Mouse (Mus musculus) midbrain, embryonic 15.5 days (tissue): ENCODE data around the gene Med31. TPM values are rescaled to one million over a fixed set of nuclear protein-coding genes. Genes with fewer than 3 reads are reported as not detected.

Experiments
- polyA plus RNA-seq: library from polyadenylated mRNA; unstranded; fragments of >200 nt; fragmentation: Nextera tagmentation; extraction: Ambion mirVana; gene quantifications from 2 replicates; pipeline ENCODE4 v1.2.1, GENCODE M21; 2015

Gene Med31
- polyA plus RNA-seq, 1 experiment from 2014 or later: 53.5 TPM

Other genes starting within 250 kb of the Med31 start
- gene Aipl1, start 178.1 kb downstream of the Med31 start, polyA plus RNA-seq: 0.45 and 0.49 TPM in 2 replicates
- 28.3 and 31.9 TPM in 2 replicates for gene Pimreg, start 173.6 kb downstream of the Med31 start, polyA plus RNA-seq
- 4.8 and 5.3 TPM in 2 replicates for gene Pitpnm3, start 79.8 kb downstream of the Med31 start, polyA plus RNA-seq
- 1.8 and 1.9 TPM in 2 replicates for gene Gm43951, start 8.8 kb downstream of the Med31 start, polyA plus RNA-seq
- 24.0 and 26.0 TPM in 2 replicates for gene 4933427D14Rik, start 8.1 kb downstream of the Med31 start, polyA plus RNA-seq
- gene Txndc17, start 8.0 kb downstream of the Med31 start, polyA plus RNA-seq: 141 and 145 TPM in 2 replicates
- 1.4 and 2.8 TPM in 2 replicates for gene Slc13a5, start 51.6 kb upstream of the Med31 start, polyA plus RNA-seq
- gene Xaf1, start 86.0 kb upstream of the Med31 start, polyA plus RNA-seq: 2.0 and 2.1 TPM in 2 replicates
- gene Fbxo39, start 98.9 kb upstream of the Med31 start, polyA plus RNA-seq: not detected in 2 replicates
- gene Tekt1, start 146.8 kb upstream of the Med31 start, polyA plus RNA-seq: 9.7 and 11.2 TPM in 2 replicates
- 8.1 and 9.3 TPM in 2 replicates for gene Smtnl2, start 196.1 kb upstream of the Med31 start, polyA plus RNA-seq
- not detected in 2 replicates for gene Ggt6, start 219.9 kb upstream of the Med31 start, polyA plus RNA-seq
- 67.5 and 69.4 TPM in 2 replicates for gene Mybbp1a, start 225.8 kb upstream of the Med31 start, polyA plus RNA-seq